Mouse (Mus musculus) bone marrow macrophage, adult 2 months (primary cell): ENCODE data around the gene Bahd1.

Experiments used
- CTCF ChIP-seq: IDR thresholded peaks from 2 replicates; pipeline ENCODE4 v1.5.1; 2012; ENCODE audit warnings: low read depth, mild to moderate bottlenecking, low read length, moderate library complexity
- POLR2A ChIP-seq: IDR thresholded peaks from 2 replicates; pipeline ENCODE4 v1.6.1; 2012; ENCODE audit warnings: mild to moderate bottlenecking, low read depth, low read length, borderline replicate concordance

- no peak for TF ChIP-seq POLR2A
- no peak for TF ChIP-seq CTCF
Measured at GRCm38 (mm10) chr2:118873018-118873417, 27.2 kb upstream of the Bahd1 start.
